Mouse (Mus musculus): ENCODE results near the gene Ccdc102a.
"Not testable (repeated sequence)": the region's sequence is repeated elsewhere in the genome, so short reads cannot be mapped to it uniquely, and the experiment has no call there.

Ccdc102a gene

GRCm38 (mm10) chr8:94874358-94874757 lies 43.5 kb downstream of the Ccdc102a start:
- peak; percentile 74 for DNase-seq (ENCODE audit: low spot score)

- DNase-seq (ENCODE audit: low spot score), result no peak
Observed at GRCm38 (mm10) chr8:94872576-94872975, 45.3 kb downstream of the Ccdc102a start.

- DNase-seq (ENCODE audit: low spot score), result no peak
Observed at GRCm38 (mm10) chr8:94872156-94872555, 45.7 kb downstream of the Ccdc102a start.

- DNase-seq (ENCODE audit: low spot score), result peak; percentile 43
Observed at GRCm38 (mm10) chr8:94871108-94871894, 46.6 kb downstream of the Ccdc102a start.

GRCm38 (mm10) chr8:94870474-94871107 lies 47.3 kb downstream of the Ccdc102a start:
- DNase-seq (ENCODE audit: low spot score), result no peak

- DNase-seq (ENCODE audit: low spot score), result no peak
Observed at GRCm38 (mm10) chr8:94870003-94870402, 47.9 kb downstream of the Ccdc102a start.

- no peak for DNase-seq (ENCODE audit: low spot score)
Observed at GRCm38 (mm10) chr8:94869146-94869545, 48.8 kb downstream of the Ccdc102a start.

- DNase-seq (ENCODE audit: low spot score), result no peak
Observed at GRCm38 (mm10) chr8:94866921-94867320, 51.0 kb downstream of the Ccdc102a start.

- DNase-seq (ENCODE audit: low spot score), result no peak
Observed at GRCm38 (mm10) chr8:94865292-94865691, 52.6 kb downstream of the Ccdc102a start.

- DNase-seq (ENCODE audit: low spot score), result no peak
Observed at GRCm38 (mm10) chr8:94863897-94864673, 53.8 kb downstream of the Ccdc102a start.

GRCm38 (mm10) chr8:94862487-94863220 lies 55.2 kb downstream of the Ccdc102a start:
- no peak for DNase-seq (ENCODE audit: low spot score)

GRCm38 (mm10) chr8:94861352-94861910 lies 56.5 kb downstream of the Ccdc102a start:
- DNase-seq (ENCODE audit: low spot score), result peak; percentile 64

- DNase-seq (ENCODE audit: low spot score), result peak; percentile 95
Observed at GRCm38 (mm10) chr8:94857346-94858173, 60.3 kb downstream of the Ccdc102a start, which contains the start of gene Polr2c. TSS of gene Polr2c (plus strand) at chr8:94857450.

- DNase-seq (ENCODE audit: low spot score), result no peak
Observed at GRCm38 (mm10) chr8:94857011-94857345, 60.9 kb downstream of the Ccdc102a start.

GRCm38 (mm10) chr8:94854761-94855160 lies 63.1 kb downstream of the Ccdc102a start:
- not testable (repeated sequence) for DNase-seq (ENCODE audit: low spot score)

Measured in urinary bladder, postnatal 25 days (tissue).